Mouse (Mus musculus) bone marrow, adult 2 months (tissue): Measurements from ENCODE around the gene Mme.

Experiments
- CTCF ChIP-seq: fragments of 200-500 bp; IDR thresholded peaks from 2 replicates; pipeline ENCODE4 v1.5.1; 2011; ENCODE audit warnings: low read length, control low read depth; ENCODE audit not compliant: control insufficient read depth, insufficient read depth
- POLR2A ChIP-seq: fragments of 200-500 bp; IDR thresholded peaks from 2 replicates; pipeline ENCODE4 v1.6.1; 2011; ENCODE audit warnings: low read depth, mild to moderate bottlenecking, control low read depth, low read length, borderline replicate concordance; ENCODE audit not compliant: control insufficient read depth

GRCm38 (mm10) chr3:63296411-63296810 is 55.1 kb downstream of the Mme start:
- TF ChIP-seq CTCF = no peak
- TF ChIP-seq POLR2A = no peak
